Mouse (Mus musculus): ENCODE measurements around the gene Tmem116.

GRCm38 (mm10) chr5:121526961-121527360, 75.3 kb downstream of the Tmem116 start:
- TF ChIP-seq POLR2A (IDR thresholded peaks at IDR 0.05; ENCODE audit: low read depth, low read length): no peak
- no peak for TF ChIP-seq ZC3H11A (IDR thresholded peaks at IDR 0.05; ENCODE audit: low read depth, low read length)
- TF ChIP-seq CTCF (conservative IDR thresholded peaks at IDR 0.05 in 1 of 2, IDR thresholded peaks at IDR 0.05 in 1 of 2; ENCODE audit: low read depth in 2 of 2, low read length in 2 of 2): no peak
- no peak for TF ChIP-seq UBTF (IDR thresholded peaks at IDR 0.05; ENCODE audit: low read depth, low read length)
- no peak for TF ChIP-seq TCF12 (IDR thresholded peaks at IDR 0.05; ENCODE audit: low read depth, low read length)
- no peak for TF ChIP-seq MEF2A (IDR thresholded peaks at IDR 0.05; ENCODE audit: borderline replicate concordance, low read depth, low read length)
- TF ChIP-seq EP300 (IDR thresholded peaks at IDR 0.05; ENCODE audit: low read length): no peak
- no peak for TF ChIP-seq MAFK (IDR thresholded peaks at IDR 0.05; ENCODE audit: insufficient replicate concordance, low read length)
- TF ChIP-seq POLR2AphosphoS2 (IDR thresholded peaks at IDR 0.05; ENCODE audit: low read depth, low read length): no peak
- TF ChIP-seq NELFE (IDR thresholded peaks at IDR 0.05; ENCODE audit: low read depth, low read length): no peak
- TF ChIP-seq GABPA (IDR thresholded peaks at IDR 0.05; ENCODE audit: insufficient replicate concordance, low read depth, low read length): no peak
- no peak for TF ChIP-seq RAD21 (IDR thresholded peaks at IDR 0.05; ENCODE audit: low read depth, low read length)
- no peak for TF ChIP-seq ELF1 (IDR thresholded peaks at IDR 0.05; ENCODE audit: low read depth, low read length)
- TF ChIP-seq ZNF384 (IDR thresholded peaks at IDR 0.05; ENCODE audit: low read depth, low read length): no peak

All from CH12.LX (cell line).